In genomic region chr3:80801827-80802310, GRCm38 (mm10) we compare ENCODE assay signal across 12 mouse cellular contexts. TPM values are rescaled to one million over a fixed set of nuclear protein-coding genes. Genes with fewer than 3 reads are reported as not detected.
A peak's percentile ranks its signal among the peaks of the same experiment; 100 is the strongest.
DNase-seq lines count a peak whose midpoint lies in the region; ATAC-seq and TF ChIP-seq lines count a peak whose summit lies in the region.
"Had no signal": no experiment of that assay in that cellular context is flagged by ENCODE, and none has a peak within 500 bp of the region (broad histone marks: within the 10 kb centered on the region; RNA-seq: fewer than 3 reads in every experiment).

No protein-coding gene starts in this region.

- no peaks in the 10 kb centered on the region for H3K9me3 ChIP-seq in forebrain, embryonic 13.5 days (replicated peaks)
- no peaks in the 10 kb centered on the region for H3K9me3 ChIP-seq in limb, embryonic 12.5 days
- H3K9me3 ChIP-seq in neural tube, embryonic 15.5 days (replicated peaks), result no peaks in the 10 kb centered on the region

- ATAC-seq in forebrain, embryonic 13.5 days, result peak; percentile 3
- ATAC-seq in limb, embryonic 12.5 days (ENCODE audit: insufficient number of reproducible peaks, insufficient read depth, low FRiP score, low TSS enrichment, low read depth), result no peak
- peak; percentile 4; the same call in 1 of the 2 replicates for ATAC-seq in neural tube, embryonic 15.5 days (ENCODE audit: low FRiP score)

- peaks cover 28% of the 10 kb centered on the region for H3K4me1 ChIP-seq in forebrain, embryonic 13.5 days
- H3K4me1 ChIP-seq in limb, embryonic 12.5 days (replicated peaks), result peaks cover 23% of the 10 kb centered on the region
- peaks cover 16% of the 10 kb centered on the region for H3K4me1 ChIP-seq in neural tube, embryonic 15.5 days

- no peaks in the 10 kb centered on the region for H3K27me3 ChIP-seq in forebrain, embryonic 13.5 days
- H3K27me3 ChIP-seq in limb, embryonic 12.5 days, result peaks cover 29% of the 10 kb centered on the region
- H3K27me3 ChIP-seq in neural tube, embryonic 15.5 days (replicated peaks), result no peaks in the 10 kb centered on the region

- H3K36me3 ChIP-seq in forebrain, embryonic 13.5 days (ENCODE audit: poor library complexity, severe bottlenecking), result no peaks in the 10 kb centered on the region
- no peaks in the 10 kb centered on the region for H3K36me3 ChIP-seq in limb, embryonic 12.5 days
- no peaks in the 10 kb centered on the region for H3K36me3 ChIP-seq in neural tube, embryonic 15.5 days

- H3K4me2 ChIP-seq in forebrain, embryonic 13.5 days, result peak overlapping the region; percentile 78
- peak overlapping the region; percentile 94 for H3K4me2 ChIP-seq in limb, embryonic 12.5 days
- H3K4me2 ChIP-seq in neural tube, embryonic 15.5 days, result peak overlapping the region; percentile 61

- no peak for DNase-seq in left cerebral cortex, adult 2 months (ENCODE audit: extremely low spot score in 1 of 2, low spot score in 2 of 2)
- no peak for DNase-seq in left cerebral cortex, postnatal 36 days (ENCODE audit: low spot score in 2 of 2)
- no peak for DNase-seq in kidney, adult 11 months
- no peak for DNase-seq in thymus, postnatal 25 days
- DNase-seq in urinary bladder, postnatal 4 days (ENCODE audit: low spot score in 2 of 2), result no peak
- DNase-seq: gastrocnemius, postnatal 10 days; spleen, adult 18-20 months had no signal

- intact Hi-C loops in left cerebral cortex, adult 2 months (cut with DNase I), result loop anchor here (2.0 to 10.0 kb wide), 11 partner anchors 75 to 1125 kb away; partner anchors contain the start of genes Glrb, Pdgfc and Tmem144
- intact Hi-C loops in left cerebral cortex, postnatal 36 days (cut with DNase I), result loop anchor here (2.0 to 10.0 kb wide), 8 partner anchors 80 to 983 kb away; partner anchors contain the start of genes Fam198b, Glrb, Pdgfc and Tmem144

- TF ChIP-seq CTCF in left cerebral cortex, adult 2 months (IDR thresholded peaks at IDR 0.05), result no peak

- peak overlapping the region; percentile 86 for H3K4me3 ChIP-seq in left cerebral cortex, adult 2 months
- H3K4me3 ChIP-seq in forebrain, embryonic 13.5 days, result peak overlapping the region; percentile 59
- peak overlapping the region; percentile 47 for H3K4me3 ChIP-seq in limb, embryonic 12.5 days (replicated peaks)
- peak overlapping the region; percentile 57 for H3K4me3 ChIP-seq in neural tube, embryonic 15.5 days (replicated peaks)

- H3K27ac ChIP-seq in left cerebral cortex, adult 2 months, result peak overlapping the region; percentile 93
- peak overlapping the region; percentile 93 for H3K27ac ChIP-seq in forebrain, embryonic 13.5 days
- no peak overlapping the region for H3K27ac ChIP-seq in limb, embryonic 12.5 days
- peak overlapping the region; percentile 96 for H3K27ac ChIP-seq in neural tube, embryonic 15.5 days (replicated peaks)
- H3K27ac ChIP-seq: liver, embryonic 14.5 days had no signal

- WGBS in forebrain, embryonic 13.5 days, result 5% methylated on average over 6 of the region's 6 CpGs
- 21% methylated on average over 6 of the region's 6 CpGs for WGBS in limb, embryonic 12.5 days
- 8% methylated on average over 6 of the region's 6 CpGs for WGBS in neural tube, embryonic 15.5 days

- peak overlapping the region; percentile 88 for H3K9ac ChIP-seq in forebrain, embryonic 13.5 days
- H3K9ac ChIP-seq in limb, embryonic 12.5 days (replicated peaks), result no peak overlapping the region
- H3K9ac ChIP-seq in neural tube, embryonic 15.5 days (replicated peaks), result peak overlapping the region; percentile 80
- H3K9ac ChIP-seq: liver, embryonic 14.5 days had no signal

RNA-seq across cellular contexts. Expression of gene Gria2, which starts 0.8 kb away (rescaled TPM):
- 100 to 1,000 TPM; 535 to 547 TPM for total RNA-seq in left cerebral cortex, adult 2 months (2021)
- total RNA-seq in left cerebral cortex, postnatal 36 days (2021), result 100 to 1,000 TPM; 440 to 563 TPM
- 94.4 and 98.4 TPM in 2 replicates for polyA plus RNA-seq in forebrain, embryonic 13.5 days (2015; fragmentation: Nextera tagmentation; extraction: Ambion mirVana)
- 2.9 and 3.5 TPM in 2 replicates for polyA plus RNA-seq in limb, embryonic 12.5 days (2016; fragmentation: Nextera tagmentation; extraction: Ambion mirVana)
- 181 and 211 TPM in 2 replicates for polyA plus RNA-seq in neural tube, embryonic 15.5 days (2015; fragmentation: Nextera tagmentation; extraction: Ambion mirVana)
- total RNA-seq: common myeloid progenitor, adult 5-6 weeks had no signal

Comparison
In these comparisons a context has a peak if more than half of its experiments do, and no peak if none do; other contexts are left out.
1. RNA of gene Gria2, which starts 0.8 kb away (polyA plus RNA-seq): 181 to 211 TPM in neural tube, embryonic 15.5 days and 94.4 to 98.4 TPM in forebrain, embryonic 13.5 days; 2.9 to 3.5 TPM in limb, embryonic 12.5 days; every median in the first group is over 10 times any median in the second.
2. Peak in every context shown above with its lines, with median percentiles within 50 percentile points of each other: H3K4me3 ChIP-seq and H3K4me2 ChIP-seq.